Mouse (Mus musculus): Measurements from ENCODE around the gene Scrt2. TPM values are rescaled to one million over a fixed set of nuclear protein-coding genes. Genes with fewer than 3 reads are reported as not detected.

The Scrt2 gene
- total RNA-seq, 2 experiments from 2014 or later: not detected

DNA sequence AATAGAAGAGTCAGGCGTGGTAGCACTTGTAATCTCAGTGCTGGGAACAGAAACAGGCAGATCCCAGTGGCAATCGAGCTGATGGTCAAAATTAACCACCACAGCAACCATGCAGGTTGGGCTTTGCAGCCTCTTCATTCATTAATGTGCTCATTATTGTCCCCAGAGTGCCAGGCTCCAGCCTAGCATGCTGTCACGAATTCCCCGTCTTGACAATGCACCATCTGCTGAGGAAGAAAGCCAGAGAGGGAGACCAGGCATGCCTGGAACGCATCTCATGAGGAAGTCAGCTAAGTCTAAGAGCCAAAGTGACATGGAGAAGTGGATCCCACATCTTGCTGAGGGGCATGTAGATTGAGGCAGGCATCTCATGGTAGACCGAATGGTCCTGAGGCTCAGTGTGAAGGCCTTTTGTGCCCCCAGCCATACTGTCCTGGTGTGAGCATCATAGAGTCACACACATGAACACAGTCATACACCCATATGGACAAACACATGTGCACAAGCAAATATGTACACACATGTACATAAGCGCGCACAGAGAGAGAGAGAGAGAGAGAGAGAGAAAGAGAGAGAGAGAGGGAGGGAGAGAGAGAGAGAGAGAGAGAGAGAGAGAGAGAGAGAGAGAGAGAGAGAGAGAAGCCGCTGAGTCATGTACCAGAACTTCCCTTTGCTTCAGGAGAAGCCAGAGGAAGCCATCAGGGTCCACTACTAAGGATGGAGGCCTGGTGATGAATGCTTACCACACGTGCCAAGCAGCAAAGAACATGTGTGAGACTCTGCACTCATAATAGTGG, 58.1 kb downstream of the Scrt2 start:
- ATAC-seq (replicated peaks; ENCODE audit: low FRiP score, low TSS enrichment, poor library complexity, severe bottlenecking): no peak

DNA sequence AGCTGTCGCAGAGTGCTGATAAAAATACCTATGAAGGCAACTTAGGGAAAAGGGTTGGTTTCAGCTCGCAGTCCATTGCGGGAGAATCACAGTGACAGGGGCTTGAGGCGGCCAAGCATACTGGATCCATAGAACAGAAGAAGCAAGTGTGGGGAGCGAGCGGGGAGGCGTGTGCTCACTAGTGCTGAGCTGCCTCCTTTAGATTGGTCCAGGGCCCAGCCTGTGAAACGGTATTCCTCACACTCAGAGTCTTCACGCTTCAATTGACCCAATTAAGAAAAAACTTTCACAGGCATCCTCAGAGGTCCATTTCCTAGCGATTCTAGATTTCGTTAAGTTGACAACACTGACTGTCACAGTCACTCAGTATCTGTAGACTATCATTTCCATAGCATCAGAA, 59.6 kb downstream of the Scrt2 start:
- no peak for ATAC-seq (replicated peaks; ENCODE audit: low FRiP score, low TSS enrichment, poor library complexity, severe bottlenecking)

- ATAC-seq (replicated peaks; ENCODE audit: low FRiP score, low TSS enrichment, poor library complexity, severe bottlenecking): no peak
Measured at GRCm38 (mm10) chr2:152141491-152141890, 60.2 kb downstream of the Scrt2 start.

- ATAC-seq (replicated peaks; ENCODE audit: low FRiP score, low TSS enrichment, poor library complexity, severe bottlenecking): no peak
Measured at GRCm38 (mm10) chr2:152142046-152142445, 60.7 kb downstream of the Scrt2 start.

- ATAC-seq (replicated peaks; ENCODE audit: low FRiP score, low TSS enrichment, poor library complexity, severe bottlenecking): no peak
Measured at GRCm38 (mm10) chr2:152142571-152142970, 61.2 kb downstream of the Scrt2 start.

GRCm38 (mm10) chr2:152143279-152144157, 62.2 kb downstream of the Scrt2 start, which contains the start of gene Tcf15:
Gene Tcf15 (plus strand): TSS chr2:152143561.
- ATAC-seq (replicated peaks; ENCODE audit: low FRiP score, low TSS enrichment, poor library complexity, severe bottlenecking): peak; percentile 71

GRCm38 (mm10) chr2:152144158-152144450, 62.8 kb downstream of the Scrt2 start:
- no peak for ATAC-seq (replicated peaks; ENCODE audit: low FRiP score, low TSS enrichment, poor library complexity, severe bottlenecking)

- ATAC-seq (replicated peaks; ENCODE audit: low FRiP score, low TSS enrichment, poor library complexity, severe bottlenecking): no peak
Measured at GRCm38 (mm10) chr2:152144501-152144900, 63.2 kb downstream of the Scrt2 start.

Other genes with a start within 250 kb of the Scrt2 start
- not detected in 2 replicates for gene Rspo4, start 238.6 kb upstream of the Scrt2 start, total RNA-seq (2014; fragmentation: Nextera tagmentation)
- not detected in 2 replicates for gene Rspo4, start 238.6 kb upstream of the Scrt2 start, total RNA-seq (2017)
- not detected in 2 replicates for gene Angpt4, start 170.3 kb upstream of the Scrt2 start, total RNA-seq (2014; fragmentation: Nextera tagmentation)
- gene Angpt4, start 170.3 kb upstream of the Scrt2 start, total RNA-seq (2017): not detected in 2 replicates
- 3.7 and 9.1 TPM in 2 replicates for gene Fam110a, start 101.3 kb upstream of the Scrt2 start, total RNA-seq (2014; fragmentation: Nextera tagmentation)
- gene Fam110a, start 101.3 kb upstream of the Scrt2 start, total RNA-seq (2017): 0.50 and 1.6 TPM in 2 replicates
- gene Slc52a3, start 85.0 kb upstream of the Scrt2 start, total RNA-seq (2014; fragmentation: Nextera tagmentation): 0.42 and 1.4 TPM in 2 replicates
- 0.34 and 0.80 TPM in 2 replicates for gene Slc52a3, start 85.0 kb upstream of the Scrt2 start, total RNA-seq (2017)
- 2.2 and 2.6 TPM in 2 replicates for gene Srxn1, start 24.0 kb downstream of the Scrt2 start, total RNA-seq (2014; fragmentation: Nextera tagmentation)
- 5.8 and 14.0 TPM in 2 replicates for gene Srxn1, start 24.0 kb downstream of the Scrt2 start, total RNA-seq (2017)
- 1.0 TPM in 1 of 2 replicates, not detected in the other for gene Tcf15, start 62.0 kb downstream of the Scrt2 start, total RNA-seq (2014; fragmentation: Nextera tagmentation)
- gene Tcf15, start 62.0 kb downstream of the Scrt2 start, total RNA-seq (2017): 2.1 and 4.3 TPM in 2 replicates
- gene Csnk2a1, start 145.3 kb downstream of the Scrt2 start, total RNA-seq (2014; fragmentation: Nextera tagmentation): 109 and 165 TPM in 2 replicates
- gene Csnk2a1, start 145.3 kb downstream of the Scrt2 start, total RNA-seq (2017): 158 and 161 TPM in 2 replicates
- 23.5 and 27.8 TPM in 2 replicates for gene Tbc1d20, start 212.3 kb downstream of the Scrt2 start, total RNA-seq (2014; fragmentation: Nextera tagmentation)
- gene Tbc1d20, start 212.3 kb downstream of the Scrt2 start, total RNA-seq (2017): 11.7 and 12.0 TPM in 2 replicates